Mouse (Mus musculus) sigmoid colon, adult 10 weeks (tissue): Measurements from ENCODE around the gene Cdh9. TPM values are rescaled to one million over a fixed set of nuclear protein-coding genes. Genes with fewer than 3 reads are reported as not detected.

Experiments used
- polyA plus RNA-seq: library from polyadenylated mRNA; stranded (reverse); fragments of 350-450 nt; fragmentation: Illumina TruSeq; extraction: RNeasy Lipid Tissue Mini Kit (QIAGEN cat#74804); gene quantifications from one replicate; pipeline ENCODE4 v1.2.3, GENCODE M21; 2014; ENCODE audit warnings: low read depth, low replicate concordance

The Cdh9 gene
- polyA plus RNA-seq: 0.16 TPM

GRCm38 (mm10) chr15:16728470-16729011 is at the start of gene Cdh9:
Gene Cdh9, plus strand, starts transcription at chr15:16728756.

